Mouse (Mus musculus) limb, embryonic 14.5 days (tissue): ENCODE measurements at regions not wholly inside any gene's neighbourhood (a gene's known extent, or its start where the extent isn't known, plus 50 kb on each side); places are given as distances from the start of the nearest gene placed in this dataset.

Source experiments
- ATAC-seq: fragments of 200-750 bp; cut with Nextera tagmentation; 2 replicates; pipeline ENCODE4 v1.8.0; 2017; ENCODE audit warnings: low read depth, moderate number of reproducible peaks, moderate TSS enrichment; ENCODE audit not compliant: low FRiP score
- DNase-seq: peaks from one replicate; pipeline ENCODE4 v3.0.0-alpha.2; 2015; ENCODE audit warnings: low spot score
- H3K27ac ChIP-seq: fragments of 300-500 bp; sonication (generic); replicated peaks from 2 replicates; pipeline ENCODE4 v1.5.1; 2014; ENCODE audit warnings: low read depth, mild to moderate bottlenecking, low read length, moderate library complexity, mixed read lengths
- H3K27me3 ChIP-seq: fragments of 300-500 bp; sonication (generic); 2 replicates; pipeline ENCODE4 v1.6.1; 2014; ENCODE audit warnings: low read length, mixed read lengths; ENCODE audit not compliant: control insufficient read depth, insufficient read depth
- H3K36me3 ChIP-seq: fragments of 300-500 bp; sonication (generic); 2 replicates; pipeline ENCODE4 v1.6.1; 2014; ENCODE audit warnings: mild to moderate bottlenecking, low read length, moderate library complexity, mixed read lengths; ENCODE audit not compliant: control insufficient read depth, insufficient read depth
- H3K4me1 ChIP-seq: fragments of 300-500 bp; sonication (generic); 2 replicates; pipeline ENCODE4 v1.6.1; 2014; ENCODE audit warnings: antibody characterized with exemption, low read length, mixed read lengths; ENCODE audit not compliant: control insufficient read depth, insufficient read depth
- H3K4me2 ChIP-seq: fragments of 300-500 bp; sonication (generic); replicated peaks from 2 replicates; pipeline ENCODE4 v1.6.1; 2014; ENCODE audit warnings: low read depth, mild to moderate bottlenecking, low read length, moderate library complexity; ENCODE audit not compliant: severe bottlenecking
- H3K4me3 ChIP-seq: fragments of 300-500 bp; sonication (generic); replicated peaks from 2 replicates; pipeline ENCODE4 v1.5.1; 2014; ENCODE audit warnings: low read length
- H3K9ac ChIP-seq: fragments of 300-500 bp; sonication (generic); 2 replicates; pipeline ENCODE4 v1.6.1; 2014; ENCODE audit warnings: mild to moderate bottlenecking, low read depth, low read length, moderate library complexity; ENCODE audit not compliant: severe bottlenecking
- H3K9me3 ChIP-seq: fragments of 300-500 bp; sonication (generic); 2 replicates; pipeline ENCODE4 v1.6.1; 2016; ENCODE audit warnings: low read length; ENCODE audit not compliant: control insufficient read depth
- POLR2A ChIP-seq: fragments of 200-500 bp; IDR thresholded peaks from 2 replicates; pipeline ENCODE4 v1.8.0; 2012; ENCODE audit warnings: inconsistent platforms, mild to moderate bottlenecking, moderate library complexity, borderline replicate concordance; ENCODE audit not compliant: insufficient read depth, insufficient read length; ENCODE audit errors: extremely low read depth
- WGBS: fragments of 180-500 bp; shearing (Covaris S2); extraction: QIAGEN DNeasy Blood & Tissue Kit; methylation state at CpG from one replicate; pipeline ENCODE4 v1.1.7; 2014; 5-methylcytosine and 5-hydroxymethylcytosine counted together

DNA sequence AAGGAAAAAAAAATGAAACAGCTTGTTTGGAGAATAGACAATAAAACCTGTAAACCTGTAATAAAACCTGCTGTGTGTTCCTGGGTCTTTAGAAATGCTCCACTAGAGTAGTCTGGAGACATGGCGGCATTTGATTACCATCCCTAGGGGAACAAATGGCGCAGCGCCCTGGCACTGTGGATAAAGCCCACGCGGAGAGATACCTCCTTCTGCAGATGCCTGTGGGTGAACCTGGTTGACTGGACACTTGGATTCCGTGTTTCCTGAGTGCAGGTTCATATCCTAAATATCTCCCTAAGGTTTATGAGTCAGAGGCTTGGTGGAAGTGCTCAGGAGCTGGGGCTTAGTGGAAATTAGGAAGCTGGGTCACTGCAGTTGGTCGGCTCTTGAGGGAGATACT is 158.1 kb downstream of the Gm11011 start:
- Histone ChIP-seq H3K4me3 (no peak overlapping the region), H3K27me3 (no peaks in the 10 kb centered on the region), H3K4me2 (no peak overlapping the region), H3K9me3 (no peaks in the 10 kb centered on the region), H3K9ac (no peak overlapping the region), H3K36me3 (no peaks in the 10 kb centered on the region), H3K4me1 (no peaks in the 10 kb centered on the region), H3K27ac (no peak overlapping the region)
- DNase-seq (no peak), ATAC-seq (no peak)
- WGBS: 77% methylated on average over 7 of the region's 7 CpGs
- TF ChIP-seq POLR2A: no peak

GRCm38 (mm10) chr2:169424166-169424920 is 163.2 kb downstream of the Gm11011 start:
- H3K36me3 ChIP-seq: no peaks in the 10 kb centered on the region
- 76% methylated on average over 12 of the region's 12 CpGs for whole genome bisulfite sequencing
- no peak overlapping the region for H3K4me2 ChIP-seq
- ATAC-seq (no peak), DNase-seq (no peak)
- no peak for TF ChIP-seq POLR2A
- H3K27ac ChIP-seq: no peak overlapping the region
- no peak overlapping the region for H3K9ac ChIP-seq
- no peaks in the 10 kb centered on the region for H3K27me3 ChIP-seq
- H3K4me1 ChIP-seq: no peaks in the 10 kb centered on the region
- H3K9me3 ChIP-seq: no peaks in the 10 kb centered on the region
- H3K4me3 ChIP-seq: no peak overlapping the region

DNA sequence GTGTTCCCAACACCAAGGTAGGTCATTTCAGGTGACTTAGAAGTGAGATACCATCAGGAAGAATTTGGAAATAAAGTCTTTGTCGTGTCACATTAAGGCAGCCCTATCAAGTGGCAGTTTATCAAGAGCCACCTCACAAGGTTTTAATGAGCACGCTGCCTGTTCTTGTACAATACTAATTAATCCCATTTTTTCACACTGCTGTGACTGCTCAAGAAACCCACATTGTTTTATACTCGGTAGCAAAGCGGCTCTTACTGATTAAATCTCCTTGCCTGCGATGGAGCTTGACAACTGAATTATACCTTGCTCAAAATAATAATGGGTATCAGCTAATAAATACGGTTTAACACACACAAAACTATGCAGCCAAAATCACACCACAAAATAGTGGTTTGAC is 175.2 kb downstream of the Gm11011 start:
- TF ChIP-seq POLR2A: no peak
- H3K4me1 ChIP-seq: no peaks in the 10 kb centered on the region
- no peak overlapping the region for H3K9ac ChIP-seq
- H3K36me3 ChIP-seq: no peaks in the 10 kb centered on the region
- DNase-seq (no peak), ATAC-seq (no peak)
- H3K4me3 ChIP-seq: no peak overlapping the region
- H3K9me3 ChIP-seq: no peaks in the 10 kb centered on the region
- no peak overlapping the region for H3K27ac ChIP-seq
- 42% methylated on average over 6 of the region's 6 CpGs for WGBS
- no peak overlapping the region for H3K4me2 ChIP-seq
- no peaks in the 10 kb centered on the region for H3K27me3 ChIP-seq

GRCm38 (mm10) chr2:169410080-169410479 is 177.5 kb downstream of the Gm11011 start:
- no peak for ATAC-seq

DNA sequence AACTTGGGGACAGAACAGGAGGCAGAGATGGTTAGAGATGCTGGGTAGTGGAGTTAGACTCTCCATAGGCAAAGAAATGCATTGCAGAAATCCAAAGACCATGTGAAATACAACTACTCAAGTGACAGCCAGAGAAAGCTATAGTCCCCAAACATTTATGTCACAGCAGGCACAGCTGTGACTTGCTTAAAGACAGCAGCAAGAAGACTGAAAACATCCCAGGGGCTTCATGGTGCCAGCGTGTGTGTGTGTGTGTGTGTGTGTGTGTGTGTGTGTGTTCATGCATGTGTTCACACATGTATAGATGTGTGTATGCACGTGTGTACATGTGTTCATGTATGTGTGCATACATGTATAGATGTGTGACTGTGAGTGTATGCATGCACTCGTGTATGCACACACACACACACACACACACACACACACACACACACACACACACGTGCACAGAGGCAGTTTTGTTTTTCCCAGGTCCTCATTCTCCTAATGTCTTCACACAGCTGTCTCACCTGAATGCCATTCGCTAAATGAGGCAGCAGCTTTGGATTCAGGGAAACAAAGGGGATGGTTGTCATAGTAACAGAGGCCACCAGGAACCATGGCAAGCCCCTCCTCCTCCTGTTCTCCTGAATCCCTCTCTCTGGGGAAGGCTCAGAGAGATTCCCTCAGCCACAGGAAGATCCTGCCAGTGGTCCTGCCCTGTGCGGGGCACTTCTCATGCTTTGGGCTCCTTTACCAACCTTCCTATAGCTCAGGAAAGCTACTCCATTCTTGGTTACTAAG is 182.4 kb downstream of the Gm11011 start:
- Histone ChIP-seq H3K9ac (no peak overlapping the region), H3K27me3 (no peaks in the 10 kb centered on the region), H3K9me3 (no peaks in the 10 kb centered on the region), H3K4me1 (no peaks in the 10 kb centered on the region), H3K4me2 (no peak overlapping the region), H3K36me3 (no peaks in the 10 kb centered on the region), H3K4me3 (no peak overlapping the region), H3K27ac (no peak overlapping the region)
- ATAC-seq (no peak), DNase-seq (peak; percentile 29)
- WGBS: 39% methylated on average over 6 of the region's 6 CpGs
- no peak for TF ChIP-seq POLR2A

More at GRCm38 (mm10) chr2:169410080-169410479, 177.5 kb downstream of the Gm11011 start:
- no peak overlapping the region for H3K4me3 ChIP-seq
- no peak overlapping the region for H3K4me2 ChIP-seq
- no peaks in the 10 kb centered on the region for H3K36me3 ChIP-seq
- no peaks in the 10 kb centered on the region for H3K9me3 ChIP-seq
- no peaks in the 10 kb centered on the region for H3K4me1 ChIP-seq
- no peak for TF ChIP-seq POLR2A
- no peak overlapping the region for H3K9ac ChIP-seq
- no peak for DNase-seq
- H3K27me3 ChIP-seq: no peaks in the 10 kb centered on the region
- H3K27ac ChIP-seq: no peak overlapping the region
- WGBS: 44% methylated on average over 3 of the region's 3 CpGs
